Mouse (Mus musculus): ENCODE measurements at regions not wholly inside any gene's neighbourhood (a gene's known extent, or its start where the extent isn't known, plus 50 kb on each side); places are given as distances from the start of the nearest gene placed in this dataset.

DNA sequence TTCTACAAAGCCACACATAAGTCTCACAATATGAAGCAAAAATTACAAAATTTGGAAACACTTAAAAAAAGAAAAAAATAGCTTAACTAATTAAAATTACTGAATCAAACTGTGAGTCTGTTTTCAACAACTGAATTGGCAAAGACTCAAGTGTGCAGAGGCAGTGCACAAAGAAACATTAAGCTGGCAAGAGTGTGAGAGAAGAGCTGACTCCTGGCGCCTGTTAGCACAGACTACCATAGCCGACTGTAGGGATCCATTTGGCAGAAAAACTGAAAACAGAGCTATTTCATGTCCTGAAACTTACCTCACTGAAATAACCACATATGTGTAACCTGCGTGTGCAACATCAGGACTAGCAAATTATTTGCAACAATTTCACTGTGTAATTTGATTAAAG, 746.4 kb upstream of the Cypt12 start:
- no peak for DNase-seq

DNA sequence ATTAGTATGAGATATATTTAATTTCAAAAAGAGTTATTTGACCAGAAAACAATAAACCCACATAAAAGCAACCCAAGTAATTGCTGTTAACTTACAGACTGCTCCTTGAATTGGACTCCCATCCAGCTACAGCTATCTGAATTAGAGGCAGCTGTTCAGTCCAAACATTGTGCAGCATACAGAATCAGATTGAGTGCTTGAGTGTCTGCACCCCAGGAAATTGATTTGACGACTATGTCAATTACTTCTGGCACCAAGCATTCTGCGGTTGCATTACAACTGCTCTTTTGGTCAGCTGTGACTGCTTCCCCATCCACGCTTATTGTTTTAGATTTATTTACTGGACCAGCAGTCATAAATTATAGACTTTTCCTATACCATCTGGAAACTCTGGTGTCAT, 734.2 kb upstream of the Cypt12 start:
- DNase-seq, result no peak

DNA sequence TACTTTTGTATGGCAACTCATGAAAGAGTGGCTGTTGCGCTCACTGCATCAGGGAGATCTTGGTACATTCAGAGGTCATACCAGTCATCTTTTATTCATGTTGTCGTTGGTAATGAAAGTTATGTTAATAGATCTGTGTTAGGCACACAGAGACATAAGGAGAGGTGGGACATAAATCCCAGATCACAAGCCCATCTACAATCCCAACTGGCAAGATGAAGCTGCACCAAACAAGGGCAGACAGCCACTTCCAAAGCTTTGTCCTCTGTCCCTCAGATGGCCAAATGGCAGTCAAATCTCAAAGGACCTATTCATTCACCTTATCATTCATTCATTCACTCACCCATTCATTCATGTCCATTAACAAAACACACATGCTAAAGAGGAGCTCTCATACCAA, 731.4 kb upstream of the Cypt12 start:
- no peak for DNase-seq

DNA sequence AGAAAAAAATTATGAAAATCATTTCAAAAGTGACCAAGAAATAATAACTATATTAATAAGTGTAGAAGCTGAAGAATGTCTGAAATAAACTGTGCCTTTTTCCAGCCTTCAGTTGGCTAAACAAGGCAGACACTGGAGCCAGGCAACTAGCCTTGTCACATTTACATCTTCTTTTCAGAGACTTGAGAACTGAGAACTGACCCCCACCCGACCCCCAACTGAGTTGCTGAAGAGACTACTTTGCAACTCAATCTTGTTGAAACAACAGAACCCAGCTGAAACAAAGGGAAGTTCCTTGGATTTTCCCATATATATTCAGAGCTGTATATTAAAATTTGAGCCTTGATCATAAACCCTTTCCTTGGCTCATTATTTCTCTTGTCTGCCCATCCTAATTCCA, 709.8 kb upstream of the Cypt12 start:
- DNase-seq, result no peak

DNA sequence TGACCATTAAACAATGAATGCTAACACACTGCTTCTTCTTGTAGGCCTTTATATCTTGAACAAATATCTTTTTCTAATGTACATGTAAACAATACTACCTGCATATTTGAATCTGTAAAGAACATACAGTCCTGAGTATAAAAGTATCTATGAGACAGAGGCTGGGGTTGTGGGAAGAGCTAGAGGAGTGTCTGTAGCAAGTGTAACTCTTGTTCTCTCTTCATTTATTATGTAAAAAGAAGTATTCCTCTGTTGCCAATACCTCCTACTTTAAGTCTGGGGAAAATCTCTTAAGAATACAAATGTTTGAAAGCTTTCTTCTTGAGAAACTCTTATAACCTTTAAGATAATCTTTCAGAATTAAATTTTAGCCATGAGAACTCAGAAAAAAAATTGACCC, 689.8 kb upstream of the Cypt12 start:
- DNase-seq, result no peak

DNA sequence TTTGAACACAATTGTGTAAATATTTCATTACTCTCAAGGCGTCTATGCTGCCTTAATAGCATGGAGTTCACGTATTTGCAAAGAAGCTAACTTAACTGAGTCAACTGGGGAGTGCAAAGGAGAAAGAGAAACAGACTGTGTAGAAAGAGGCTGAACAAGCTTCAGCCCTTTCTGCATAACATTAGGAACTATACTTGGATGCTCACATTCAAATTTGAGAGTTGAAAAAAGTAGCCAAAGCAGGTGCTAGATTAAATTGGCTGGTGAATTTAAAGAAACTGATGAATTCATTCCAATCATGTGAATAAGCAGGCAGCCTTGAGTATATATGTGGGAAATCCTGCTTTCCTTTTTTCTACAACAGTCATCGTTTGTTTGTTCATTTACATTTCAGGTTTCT, 689.1 kb upstream of the Cypt12 start:
- no peak for DNase-seq

DNA sequence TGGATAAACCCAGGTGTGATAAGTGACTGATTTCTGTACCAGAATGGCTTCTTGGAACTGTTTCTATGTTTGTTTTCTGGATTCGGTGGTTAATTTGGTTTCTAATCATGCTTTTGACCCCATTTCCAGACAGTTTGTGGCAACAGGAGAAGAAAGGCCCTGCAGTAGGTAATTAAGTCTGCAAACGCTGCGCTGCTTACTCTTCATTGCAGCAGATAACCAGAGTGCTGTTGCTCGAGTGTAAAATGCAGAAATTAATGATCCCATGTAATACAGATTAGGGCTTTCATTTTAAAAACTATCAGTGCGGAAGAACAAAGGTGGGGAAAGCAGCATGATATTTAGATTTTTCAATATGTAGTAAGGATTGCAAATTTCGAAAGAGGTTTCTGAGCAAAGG, 667.0 kb upstream of the Cypt12 start:
- no peak for DNase-seq

DNA sequence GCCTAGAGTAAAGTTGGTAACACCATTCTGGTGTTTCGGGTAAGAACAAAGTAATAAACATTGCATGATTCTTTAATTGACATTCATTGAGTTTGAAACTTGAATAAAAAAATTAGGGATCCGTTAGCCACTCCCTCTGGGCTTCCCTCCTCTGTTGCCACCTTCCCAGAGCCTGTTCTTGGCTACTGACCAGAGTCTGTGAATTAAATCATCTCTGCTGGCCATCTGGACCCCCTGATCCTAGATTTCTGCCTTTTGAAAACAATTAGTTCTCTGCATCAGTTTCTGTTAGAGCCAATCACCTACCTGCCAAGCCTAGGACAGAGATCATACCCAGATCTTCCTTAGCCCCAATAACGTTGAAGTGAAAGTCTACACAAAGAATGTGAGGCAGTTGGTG, 665.3 kb upstream of the Cypt12 start:
- no peak for DNase-seq

DNA sequence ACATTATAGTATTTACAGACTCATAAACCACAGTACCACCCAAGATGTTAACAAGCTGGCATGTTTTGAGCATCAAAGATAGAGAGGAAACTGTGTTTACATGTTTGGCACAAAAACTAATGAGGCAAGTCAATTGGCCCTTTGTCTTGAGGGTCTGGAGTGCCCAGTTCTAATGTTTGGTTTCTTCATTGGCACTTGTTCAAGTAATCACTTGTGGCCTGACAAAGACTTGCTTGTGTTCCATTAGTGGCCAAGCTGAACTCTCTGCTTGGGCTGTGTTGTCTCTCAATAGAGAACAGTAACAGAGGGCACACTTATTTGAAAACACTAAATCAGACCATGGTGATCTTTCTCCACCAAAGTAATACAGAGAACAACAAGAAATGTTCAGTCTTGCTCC, 630.7 kb upstream of the Cypt12 start:
- no peak for DNase-seq

DNA sequence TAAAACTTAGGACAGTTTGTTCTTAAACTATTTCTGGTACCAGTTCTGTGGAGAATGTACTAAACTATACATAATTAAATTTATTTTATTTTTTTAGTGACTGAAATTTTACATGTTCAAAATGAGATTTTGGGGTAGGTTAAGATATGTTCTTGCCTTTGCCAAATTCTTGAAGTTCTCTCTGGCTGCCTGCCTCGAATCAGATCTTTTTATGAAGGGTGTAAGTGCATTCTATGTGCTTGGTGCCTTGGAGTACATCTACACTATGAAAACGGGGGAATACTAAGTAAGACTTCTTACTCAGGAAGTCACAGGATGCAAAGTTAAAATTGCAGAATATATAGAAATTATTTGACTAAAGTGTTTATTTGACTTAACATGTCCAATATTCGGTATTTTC, 629.8 kb upstream of the Cypt12 start:
- DNase-seq, result no peak

DNA sequence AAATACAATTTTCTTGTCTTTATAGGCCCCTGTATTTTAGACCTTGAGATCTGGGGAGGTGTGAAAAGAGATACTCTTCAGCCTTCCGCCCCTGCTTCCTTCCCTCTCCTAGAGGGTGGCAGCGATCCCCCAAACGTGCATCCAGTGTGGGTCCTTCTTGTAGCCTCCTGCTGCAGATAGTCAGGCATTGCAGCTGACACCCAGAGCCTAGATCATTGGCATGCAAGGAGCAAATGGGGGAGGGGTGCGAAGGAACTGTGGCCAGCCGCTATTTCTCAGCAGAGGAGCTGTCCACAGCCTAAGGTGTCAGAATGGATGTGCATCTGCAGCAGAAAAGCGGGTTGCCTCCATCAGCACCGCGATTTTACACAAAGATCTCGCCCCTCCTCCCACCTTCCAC, 629.0 kb upstream of the Cypt12 start:
- peak; percentile 17 to 46 for DNase-seq

DNA sequence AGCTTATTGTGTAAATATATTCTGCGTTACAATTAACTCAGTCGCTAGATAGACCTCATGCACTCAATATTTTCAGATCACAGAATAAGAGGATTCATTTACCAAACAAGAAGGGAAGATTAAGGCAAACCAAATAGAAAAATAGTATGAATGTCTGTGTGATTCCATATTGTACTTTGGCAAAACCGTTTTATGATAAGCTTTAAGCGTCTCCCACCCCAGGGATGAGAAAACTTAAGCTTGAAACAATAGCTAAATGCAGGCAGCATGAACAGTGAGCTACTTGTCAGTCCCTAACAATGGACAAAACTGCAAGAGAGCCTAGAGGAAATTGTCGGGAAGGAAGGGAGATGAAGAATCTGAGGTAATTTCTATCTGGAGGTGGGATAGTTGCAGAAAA, 628.3 kb upstream of the Cypt12 start:
- no peak for DNase-seq

DNA sequence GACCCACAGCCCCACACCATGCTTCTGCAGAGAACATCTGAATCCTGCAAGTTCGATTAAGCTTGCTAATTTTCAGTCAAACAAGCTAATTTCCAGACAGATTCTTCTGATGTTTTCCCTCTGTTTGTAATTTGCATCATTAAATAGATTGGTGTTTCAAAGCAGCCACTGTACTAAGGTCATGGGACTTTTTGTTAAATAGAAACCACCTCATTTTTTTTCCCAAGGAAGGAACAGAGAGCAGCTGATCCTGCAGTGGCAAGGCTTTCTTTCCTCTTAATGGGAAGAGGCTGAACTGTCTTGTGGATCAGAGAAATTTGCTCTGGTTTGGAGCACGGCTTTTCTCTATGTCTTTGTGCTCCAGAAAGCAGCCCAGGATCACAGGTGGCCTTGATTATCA, 625.9 kb upstream of the Cypt12 start:
- no peak for DNase-seq

DNA sequence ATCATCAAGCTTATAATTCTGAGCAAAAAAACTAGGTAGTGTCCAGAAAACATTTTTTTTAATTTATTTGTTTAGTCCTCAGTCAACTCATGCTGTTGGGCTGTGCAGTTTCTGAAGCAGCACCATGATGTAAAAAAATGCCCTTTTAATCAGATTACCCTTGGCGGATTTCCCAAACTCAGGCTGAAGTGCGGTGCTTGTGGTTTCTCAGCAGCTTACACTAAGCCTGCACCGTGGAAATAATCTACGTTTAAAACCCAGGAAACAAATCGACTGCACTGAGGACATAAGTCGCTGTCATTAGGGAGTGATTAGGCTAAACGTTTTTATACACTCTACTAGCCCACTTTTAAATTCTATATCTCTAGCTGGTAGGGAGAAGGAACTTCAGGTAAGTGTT, 623.4 kb upstream of the Cypt12 start:
- DNase-seq, result no peak

DNA sequence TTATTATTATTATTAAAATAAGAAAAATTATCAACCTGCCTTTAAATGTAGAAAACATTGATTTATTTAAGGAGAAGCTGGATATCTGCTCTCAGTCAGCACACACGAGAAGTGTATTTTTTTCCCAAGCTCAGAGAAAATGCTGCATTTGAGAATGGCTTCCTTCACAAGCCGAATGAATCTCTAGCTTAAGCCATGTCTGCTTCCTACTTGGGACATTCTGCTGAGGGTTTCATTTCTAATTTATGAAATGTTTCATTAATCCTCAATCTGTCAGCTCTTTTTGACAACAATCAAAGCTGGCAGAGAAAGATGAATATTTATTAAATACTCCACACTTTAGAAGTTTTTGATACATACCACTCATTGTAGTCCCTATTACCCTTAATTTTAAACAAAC, 622.4 kb upstream of the Cypt12 start:
- no peak for DNase-seq

DNA sequence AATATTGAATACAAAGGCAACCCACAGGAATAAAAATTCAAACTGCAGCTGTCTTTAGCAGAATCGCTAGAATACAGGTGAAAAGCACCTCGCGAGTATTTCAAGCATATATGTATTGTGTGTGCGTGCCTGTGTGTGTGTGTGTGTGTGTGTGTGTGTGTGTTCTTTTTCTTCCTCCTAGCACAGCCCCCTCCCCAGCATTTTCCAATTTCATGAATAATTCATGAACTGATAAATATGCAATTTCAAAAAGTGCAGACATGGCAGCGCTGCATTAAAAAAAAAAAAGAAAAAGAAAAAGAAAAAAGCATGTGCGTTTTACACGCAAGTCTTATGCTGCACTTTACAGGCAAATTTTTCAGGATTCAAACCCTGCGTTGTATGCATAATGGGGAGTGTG, 621.9 kb upstream of the Cypt12 start:
- no peak for DNase-seq

DNA sequence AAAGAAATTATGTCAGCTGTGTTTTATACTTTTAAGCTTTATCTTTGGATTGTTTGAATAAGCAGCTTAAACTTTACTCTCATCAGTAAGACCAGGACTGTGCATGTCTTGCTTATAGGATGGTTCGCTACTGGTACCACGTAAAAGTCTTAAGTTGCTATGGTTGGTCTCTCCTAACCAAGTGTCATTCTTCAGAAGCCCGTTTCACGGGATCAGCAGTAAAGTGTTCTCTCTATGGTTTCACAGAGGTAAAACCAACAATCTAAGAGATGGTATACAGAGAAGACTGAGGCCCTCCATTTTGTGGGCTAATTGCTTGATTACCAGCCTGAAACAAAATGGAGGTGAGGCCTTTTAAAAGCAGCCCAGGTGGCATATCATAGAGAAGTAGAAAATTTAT, 621.4 kb upstream of the Cypt12 start:
- no peak for DNase-seq

DNA sequence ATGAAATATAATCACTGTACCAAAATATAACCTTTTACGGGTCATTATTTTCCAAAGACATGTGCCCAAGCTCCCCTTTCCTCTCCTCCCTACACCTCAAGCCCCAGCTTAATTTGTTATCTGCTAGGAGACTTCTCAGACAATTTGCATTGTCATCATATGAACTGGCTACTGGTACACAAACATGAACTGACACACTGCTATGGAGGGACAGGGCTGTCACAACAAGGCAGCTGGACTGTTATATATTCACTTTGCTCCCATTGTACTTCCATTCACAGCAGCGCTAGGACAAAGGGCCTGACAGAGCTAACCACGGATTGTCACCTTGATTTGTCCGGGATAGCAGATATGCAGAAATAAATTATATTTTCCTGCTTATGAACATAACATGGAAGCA, 620.5 kb upstream of the Cypt12 start:
- DNase-seq, result no peak

DNA sequence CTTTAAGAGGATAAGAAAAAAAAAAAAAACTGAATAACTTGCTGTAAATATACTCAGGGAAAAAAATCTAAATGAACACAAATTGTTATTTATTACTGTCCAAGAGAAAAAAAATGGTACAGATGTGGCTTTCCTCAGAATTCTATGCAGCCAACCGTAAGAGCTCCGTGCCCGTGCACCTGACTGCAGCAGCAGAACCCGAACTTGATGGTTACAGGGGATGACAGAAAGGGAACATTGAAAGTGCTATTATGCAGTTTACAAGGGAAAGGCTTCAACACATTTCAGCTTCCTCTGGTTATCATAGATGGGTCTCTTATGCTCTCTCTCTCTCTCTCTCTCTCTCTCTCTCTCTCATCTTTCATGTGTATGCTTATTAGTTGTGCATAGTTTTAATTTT, 618.8 kb upstream of the Cypt12 start:
- no peak for DNase-seq

DNA sequence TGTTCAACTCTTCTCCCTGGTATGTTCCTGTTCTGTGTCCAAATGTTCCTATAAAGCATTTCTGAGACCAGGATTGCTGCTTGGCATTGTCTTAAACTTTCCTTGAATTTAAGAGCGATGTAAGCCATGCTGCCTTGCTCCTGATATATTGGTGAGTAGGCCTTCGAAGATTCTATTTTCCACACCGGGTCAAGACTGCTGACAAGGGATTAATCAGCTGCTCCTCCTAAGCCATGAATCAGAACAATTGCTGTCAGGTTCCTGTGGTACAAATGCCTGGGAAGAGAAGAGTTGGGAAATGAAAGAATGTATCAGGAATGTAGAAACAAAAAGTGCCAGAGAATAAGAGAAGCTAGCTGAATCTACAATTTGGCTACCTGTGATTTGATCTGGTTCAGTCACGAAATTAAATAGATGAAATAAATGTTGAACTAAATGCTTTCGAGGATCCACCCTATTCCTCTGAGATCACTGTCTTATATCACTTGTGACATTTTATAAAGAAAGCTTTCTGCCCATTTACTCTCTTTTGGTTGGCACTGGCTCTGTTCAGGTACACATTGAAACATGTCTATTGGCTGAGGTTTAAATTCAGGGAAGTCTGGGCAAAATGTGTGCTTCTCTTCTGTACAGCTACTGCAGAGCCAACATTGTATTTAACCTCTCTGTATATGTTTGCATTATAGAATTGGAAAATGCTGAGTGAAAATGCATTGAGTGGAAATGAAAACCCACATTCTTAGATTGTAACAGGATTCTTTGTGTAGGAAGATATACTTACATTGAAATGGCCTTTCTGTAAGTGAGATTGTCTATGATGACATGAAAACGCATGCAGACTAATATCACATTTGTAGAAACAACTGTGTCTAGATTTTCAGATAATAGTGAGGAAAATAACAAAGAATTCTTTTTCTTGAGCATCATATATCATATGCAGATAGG, 617.5 kb upstream of the Cypt12 start:
- no peak for DNase-seq

DNA sequence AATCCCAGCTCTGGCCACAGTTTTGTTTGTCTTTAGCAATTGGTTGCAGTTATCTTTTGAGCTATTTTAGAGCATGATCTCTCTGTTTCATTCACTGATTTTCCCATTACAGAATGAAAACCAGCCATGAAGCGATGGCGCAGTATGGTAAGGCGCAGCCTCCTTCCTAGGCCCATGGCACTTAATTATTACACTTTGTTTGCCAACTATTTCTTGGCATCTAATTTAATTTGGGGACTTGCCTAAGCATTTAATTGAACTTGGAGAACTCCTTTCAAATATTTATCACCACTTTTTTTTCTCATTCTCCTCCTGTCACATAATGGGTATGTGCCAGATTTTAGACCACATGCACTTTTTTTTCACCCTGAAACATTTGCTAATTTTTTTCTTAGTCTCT, 588.0 kb upstream of the Cypt12 start:
- DNase-seq, result no peak
